Mouse (Mus musculus) spleen, postnatal 4 days (tissue): ENCODE results near the gene Gatb.

ENCODE experiments used
- DNase-seq, 2 experiments: peaks; one replicate each; pipeline ENCODE4 v3.0.0; 2022; ENCODE audit warnings: low spot score in 2 of 2

Gene Gatb

DNA sequence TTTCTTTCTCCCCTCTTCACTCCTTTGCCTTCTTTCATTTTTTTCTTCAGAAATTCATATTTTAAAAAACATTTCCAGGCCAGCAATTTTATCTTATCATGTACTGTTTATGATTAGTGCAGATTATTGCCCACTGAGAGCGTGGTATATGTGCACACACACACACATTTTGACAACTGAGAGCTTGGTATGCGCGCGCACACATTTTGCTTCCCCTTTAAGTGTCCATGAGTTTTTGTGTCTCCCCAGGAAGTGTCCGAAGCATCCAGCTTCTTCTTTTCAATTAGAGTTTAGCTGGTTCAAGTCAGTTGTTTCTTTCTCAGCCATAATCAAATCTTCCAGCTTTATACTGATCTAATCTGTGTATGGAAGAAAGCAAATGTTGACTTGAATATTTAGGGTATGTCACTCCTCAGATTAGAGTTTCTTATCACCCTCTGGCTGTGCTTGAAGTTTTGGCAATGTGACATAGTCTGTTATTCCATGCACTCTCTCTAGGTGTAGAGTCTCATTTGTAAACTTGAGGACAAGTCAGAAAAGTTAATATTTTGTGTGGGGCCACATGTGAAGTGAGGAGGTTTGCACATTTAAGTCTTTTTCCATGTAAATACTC, 18.8 kb downstream of the Gatb start:
- no peak for DNase-seq

DNA sequence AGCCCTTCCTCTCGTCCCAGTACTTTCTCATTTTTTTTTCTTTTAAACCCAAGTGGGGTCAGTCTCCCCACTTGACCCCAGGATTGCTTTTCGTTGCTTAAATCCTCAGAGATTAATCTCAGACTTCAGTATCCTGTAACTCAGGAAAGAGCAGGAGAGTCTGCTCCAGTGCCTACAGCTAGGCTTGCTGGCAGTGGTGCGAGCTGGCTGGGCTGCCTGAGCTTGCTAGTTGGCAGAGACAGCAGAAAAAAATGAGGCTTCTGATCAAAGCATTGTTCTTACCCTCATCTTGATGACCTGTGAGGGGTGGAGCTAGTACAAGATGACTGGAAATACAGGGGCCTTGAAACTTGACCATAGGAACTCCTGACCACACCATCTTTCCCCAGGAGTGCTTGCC, 20.5 kb downstream of the Gatb start:
- DNase-seq = no peak

DNA sequence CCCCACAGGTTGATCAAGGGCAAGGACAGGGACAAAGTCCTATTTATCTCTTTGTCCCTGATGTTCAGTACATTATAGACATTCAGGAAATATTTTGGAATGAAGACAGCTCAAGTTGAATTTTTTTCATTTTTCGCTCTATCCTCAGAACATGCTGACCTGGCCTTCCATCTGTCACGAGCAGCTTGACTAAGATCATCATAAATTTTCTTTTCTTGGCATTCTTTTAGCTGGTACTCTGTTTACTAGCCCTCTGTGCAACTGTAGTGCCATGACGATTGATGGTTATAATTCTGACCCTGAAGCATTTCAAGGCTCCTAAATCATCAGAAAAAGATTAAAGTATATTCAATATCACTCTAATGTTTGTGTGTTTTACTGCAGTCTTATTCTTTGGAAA, 25.6 kb downstream of the Gatb start:
- DNase-seq = no peak

DNA sequence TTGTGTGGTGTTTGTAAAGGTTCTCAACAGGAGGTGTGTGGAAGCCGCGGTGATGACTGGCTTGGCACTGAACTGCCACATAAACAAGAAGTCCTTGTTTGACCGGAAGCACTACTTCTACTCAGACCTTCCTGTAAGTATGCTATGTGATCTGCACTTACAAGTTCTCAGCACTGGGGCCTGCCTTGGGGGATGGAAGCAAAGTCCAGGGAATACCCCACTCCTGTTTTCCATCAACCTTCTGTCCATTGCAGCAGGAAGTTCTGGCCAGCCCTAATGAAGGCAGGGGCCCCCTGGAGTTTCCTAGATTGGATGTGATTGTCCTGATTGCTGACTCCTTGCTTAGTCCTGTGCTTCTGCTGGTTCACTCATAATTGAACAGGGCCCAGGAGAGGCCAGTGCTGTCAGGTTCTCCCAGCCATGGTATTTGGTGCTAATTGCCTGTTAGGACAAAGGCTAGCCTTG, 28.0 kb downstream of the Gatb start:
- no peak for DNase-seq

DNA sequence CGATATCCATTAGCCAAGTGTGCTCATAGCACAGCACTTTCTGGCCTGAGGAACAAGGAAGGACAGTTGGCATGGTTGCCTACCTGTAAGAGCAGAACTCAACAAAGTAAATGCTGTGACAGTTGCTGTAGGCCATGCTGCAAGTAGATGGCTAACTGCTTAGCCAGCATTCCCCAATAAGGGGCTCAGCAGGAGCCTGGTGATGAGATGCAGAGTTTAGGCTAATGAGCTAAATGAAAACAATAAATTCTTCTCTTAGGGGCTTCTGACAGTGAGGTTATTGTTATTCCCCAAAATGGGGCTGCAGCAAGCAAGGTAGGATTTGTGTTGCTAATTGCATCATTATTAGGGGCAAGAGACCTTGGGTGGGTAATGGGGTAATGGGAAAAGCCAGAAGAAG, 29.9 kb downstream of the Gatb start:
- no peak for DNase-seq

DNA sequence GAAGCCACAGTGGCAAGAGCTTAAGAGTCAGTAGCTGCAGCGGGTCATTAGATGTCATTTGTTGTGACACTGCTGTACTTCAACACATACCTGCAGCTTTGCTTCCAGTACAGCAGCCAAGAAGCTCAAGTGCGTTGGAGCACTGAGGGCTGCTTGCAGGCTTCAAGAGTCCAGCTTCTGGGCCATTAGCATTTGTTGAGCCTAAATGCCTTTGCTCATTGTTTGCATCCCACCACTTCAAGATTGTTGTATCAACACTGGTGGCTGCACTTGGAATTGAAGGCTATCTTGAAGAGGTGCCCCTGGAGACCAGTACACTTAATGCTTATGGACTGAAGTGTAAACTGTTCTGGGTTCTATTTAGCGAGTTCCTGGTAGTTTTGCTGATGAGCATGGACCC, 33.0 kb downstream of the Gatb start:
- DNase-seq = no peak

DNA sequence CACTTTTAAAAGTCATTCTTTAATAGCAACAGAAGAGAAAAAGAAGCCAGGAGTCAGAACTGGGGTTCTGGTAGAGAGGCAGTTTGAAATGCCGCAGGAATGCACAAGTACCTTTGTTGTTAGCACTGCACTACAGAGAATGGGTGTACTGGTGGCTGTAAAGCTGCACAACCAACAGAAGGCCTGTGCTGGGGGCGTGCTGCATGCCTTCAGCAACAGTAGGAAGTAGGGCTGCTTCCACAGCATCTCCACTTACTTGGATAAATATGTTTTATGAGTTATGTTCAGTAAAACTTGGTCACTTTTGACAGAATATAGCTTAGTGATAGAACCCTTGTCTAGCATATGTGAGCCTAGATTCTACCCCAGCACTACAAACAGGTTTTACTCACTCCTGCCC, 33.8 kb downstream of the Gatb start:
- DNase-seq = no peak

DNA sequence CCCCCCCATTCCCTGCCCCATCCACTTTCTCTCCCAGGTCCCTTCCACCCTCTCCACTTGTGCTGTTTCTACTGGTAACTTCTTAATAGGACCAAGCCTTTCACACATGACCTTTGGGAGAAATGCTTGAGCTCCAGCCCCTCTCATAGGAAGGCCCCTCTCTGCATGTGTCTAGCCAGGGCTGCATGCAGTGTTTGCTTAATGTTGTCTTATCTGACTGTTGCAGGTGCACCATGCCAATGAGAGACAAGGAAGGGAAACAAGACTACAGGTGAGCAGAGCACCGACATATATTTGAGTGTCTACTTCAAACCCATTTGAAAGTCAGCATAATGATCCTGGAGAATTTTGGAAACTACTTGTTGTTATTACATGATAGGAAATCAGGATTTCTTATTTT, 42.5 kb downstream of the Gatb start:
- DNase-seq = no peak

DNA sequence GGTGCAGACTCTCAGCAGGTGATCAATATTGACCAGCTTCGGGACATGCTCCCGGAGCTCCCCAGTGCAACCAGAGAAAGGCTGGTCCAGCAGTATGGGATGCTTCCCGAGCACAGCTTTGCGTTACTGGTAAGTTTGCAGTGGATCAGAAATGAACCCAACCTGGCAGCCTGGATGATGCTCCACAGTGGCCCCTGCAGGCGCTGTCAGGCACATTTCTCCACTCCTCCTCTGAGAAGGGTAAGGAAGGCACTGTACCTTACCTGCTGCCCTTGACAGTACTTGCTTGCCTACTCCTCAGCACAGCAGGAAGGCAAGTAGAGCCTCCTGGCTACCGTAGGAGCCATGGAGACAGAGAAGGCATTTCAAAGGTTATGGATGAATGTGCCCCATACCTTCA, 45.0 kb downstream of the Gatb start:
- no peak for DNase-seq

DNA sequence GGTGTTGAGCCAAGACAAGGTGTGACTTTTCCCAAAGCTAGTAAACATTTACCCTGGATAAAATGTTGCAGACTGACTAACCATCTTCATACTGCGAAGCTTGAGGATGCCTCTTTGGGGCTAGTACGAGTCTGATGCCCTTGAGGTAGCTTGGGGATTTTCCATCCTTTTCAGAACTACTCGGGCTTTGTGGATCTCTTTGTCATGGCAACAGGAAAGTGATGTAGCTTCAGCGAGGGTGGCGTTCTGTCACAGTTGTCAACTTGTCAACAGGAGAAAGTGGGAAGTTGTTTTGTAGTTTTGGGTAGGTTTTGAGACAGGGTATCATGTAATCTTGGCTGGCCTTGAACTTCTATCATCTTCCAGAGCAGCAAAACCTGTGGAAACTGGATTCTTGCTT, 45.4 kb downstream of the Gatb start:
- DNase-seq = no peak

DNA sequence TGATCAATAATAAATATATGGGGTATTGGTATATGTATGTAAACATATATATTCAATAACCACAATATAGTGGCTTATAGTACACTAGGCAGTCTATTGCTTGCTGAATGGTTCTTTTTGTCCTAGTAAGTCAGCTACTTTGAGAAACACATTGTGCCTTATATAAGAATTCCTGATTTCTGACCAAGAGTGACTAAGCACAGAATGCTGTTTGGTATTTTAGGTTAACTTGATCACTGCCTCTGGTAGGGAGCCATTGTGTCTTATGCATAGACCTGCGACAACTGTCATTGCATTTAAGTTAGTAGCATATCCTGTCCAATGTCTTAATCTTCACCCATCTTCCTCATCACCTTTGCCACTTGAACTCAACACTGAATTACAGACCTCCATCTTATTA, 45.8 kb downstream of the Gatb start:
- no peak for DNase-seq

DNA sequence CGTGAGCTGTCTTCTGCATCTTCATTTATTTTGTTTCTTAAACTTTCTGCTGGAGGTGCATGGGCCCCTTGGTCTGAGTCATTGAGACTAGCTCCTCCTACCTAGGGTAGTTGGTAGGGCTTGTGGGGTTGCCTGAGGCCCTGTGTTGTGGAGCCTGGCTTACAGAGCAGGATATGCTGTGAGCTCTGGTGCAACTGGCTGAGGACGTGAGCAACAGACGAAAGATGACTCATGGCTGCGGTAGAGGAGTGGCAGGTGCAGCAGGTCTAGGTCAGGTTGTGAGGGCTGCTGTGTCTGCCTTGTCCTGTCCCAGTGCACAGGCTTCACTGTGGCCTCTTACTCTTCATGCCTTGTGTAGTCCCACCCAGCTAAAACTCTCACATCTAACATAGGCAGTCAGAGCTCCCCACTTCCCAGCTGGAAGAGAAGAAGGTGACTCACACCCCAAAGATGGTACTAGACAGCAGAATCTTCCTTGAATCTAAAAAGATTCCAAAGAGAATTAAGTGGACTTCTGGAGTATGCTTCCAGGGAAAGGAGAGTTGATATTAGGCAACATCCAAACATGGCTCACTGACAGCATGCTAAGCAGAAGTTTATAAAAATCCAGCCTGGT, 56.1 kb downstream of the Gatb start:
- DNase-seq = no peak

DNA sequence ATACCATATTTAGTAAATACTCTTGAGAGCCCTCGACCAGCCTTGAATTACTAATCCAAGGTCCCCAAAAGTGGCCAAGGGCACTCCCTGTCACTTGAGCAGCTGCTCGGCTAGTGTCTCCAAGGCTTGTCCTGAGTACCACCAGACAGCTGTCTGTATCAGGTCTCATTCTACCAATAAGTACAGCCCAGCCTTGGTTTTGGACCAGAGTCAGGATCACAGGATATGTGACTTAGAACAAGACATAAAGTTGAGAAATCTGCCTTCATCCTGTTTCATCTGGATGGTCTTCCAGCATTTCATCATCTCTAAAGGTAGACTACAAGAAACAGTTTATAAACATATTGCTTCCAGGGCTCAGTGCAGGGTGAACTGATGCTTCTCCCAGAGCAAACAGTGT, 59.8 kb downstream of the Gatb start:
- no peak for DNase-seq

DNA sequence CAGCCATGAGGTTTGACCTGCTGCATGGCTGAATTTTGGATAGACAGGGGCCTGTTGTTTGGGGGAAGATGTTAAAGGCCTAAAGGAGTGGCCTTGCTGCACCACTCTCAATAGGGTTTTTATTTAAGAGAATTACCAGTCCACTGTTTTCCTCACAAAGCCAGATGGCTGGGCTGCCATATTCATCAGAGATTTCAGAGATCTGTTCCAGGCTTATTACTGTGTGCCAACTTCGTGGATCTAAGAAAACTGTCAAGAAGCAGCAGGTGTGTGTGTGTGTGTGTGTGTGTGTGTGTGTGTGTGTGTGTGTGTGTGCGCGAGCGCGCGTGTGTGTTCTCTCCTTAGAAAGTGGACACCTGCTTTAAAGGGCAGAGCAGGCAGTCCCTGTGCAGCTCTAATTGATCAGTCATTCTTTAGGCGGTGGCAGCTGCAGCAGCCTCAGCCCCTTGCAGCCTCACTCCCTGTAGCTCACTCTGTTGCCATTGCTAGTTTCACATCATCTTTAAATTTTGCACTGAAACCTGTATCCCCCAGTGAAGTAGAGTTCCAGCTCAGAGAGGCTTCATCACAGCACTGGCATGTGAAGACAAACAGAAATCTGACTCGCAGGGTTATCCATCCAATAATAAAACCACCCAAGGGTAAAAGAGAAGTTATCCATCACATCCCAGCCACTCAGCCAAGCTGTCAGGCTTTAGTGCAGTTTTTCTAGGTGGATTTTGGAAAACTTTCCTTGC, 60.6 kb downstream of the Gatb start:
- no peak for DNase-seq

DNA sequence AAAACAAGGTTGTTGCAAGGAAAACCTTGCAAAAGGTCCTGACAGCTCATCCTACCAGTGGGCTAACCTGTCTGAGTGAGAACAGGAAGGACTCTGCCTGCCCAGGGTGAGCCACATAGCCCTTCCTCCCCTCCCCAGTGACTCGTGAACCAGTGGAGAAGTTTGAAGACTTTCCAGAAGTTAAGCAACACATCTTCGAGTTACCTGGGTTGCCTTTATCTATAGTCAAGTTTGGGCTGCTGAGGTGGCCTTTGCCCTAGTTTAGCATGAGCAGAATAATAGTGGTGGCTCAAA, 61.2 kb downstream of the Gatb start:
- DNase-seq = no peak

DNA sequence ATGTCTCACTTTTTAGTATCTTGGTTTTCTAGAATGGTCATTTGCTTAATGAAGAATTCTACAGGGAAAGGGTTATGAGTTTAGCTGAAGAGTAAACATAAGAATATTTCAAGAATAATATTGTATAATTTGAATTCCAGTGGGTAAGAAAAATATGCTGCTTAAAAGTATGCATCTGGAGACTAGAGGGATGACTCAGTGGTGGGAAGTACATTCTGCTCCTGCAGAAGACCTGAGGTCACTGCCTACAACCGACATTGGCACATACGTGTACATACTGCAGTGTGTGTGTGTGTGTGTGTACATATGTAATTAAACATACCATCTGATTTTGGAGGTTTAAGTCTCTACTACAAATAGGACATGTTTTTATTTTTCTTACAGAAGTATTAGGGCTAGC, 61.7 kb downstream of the Gatb start:
- DNase-seq = no peak

DNA sequence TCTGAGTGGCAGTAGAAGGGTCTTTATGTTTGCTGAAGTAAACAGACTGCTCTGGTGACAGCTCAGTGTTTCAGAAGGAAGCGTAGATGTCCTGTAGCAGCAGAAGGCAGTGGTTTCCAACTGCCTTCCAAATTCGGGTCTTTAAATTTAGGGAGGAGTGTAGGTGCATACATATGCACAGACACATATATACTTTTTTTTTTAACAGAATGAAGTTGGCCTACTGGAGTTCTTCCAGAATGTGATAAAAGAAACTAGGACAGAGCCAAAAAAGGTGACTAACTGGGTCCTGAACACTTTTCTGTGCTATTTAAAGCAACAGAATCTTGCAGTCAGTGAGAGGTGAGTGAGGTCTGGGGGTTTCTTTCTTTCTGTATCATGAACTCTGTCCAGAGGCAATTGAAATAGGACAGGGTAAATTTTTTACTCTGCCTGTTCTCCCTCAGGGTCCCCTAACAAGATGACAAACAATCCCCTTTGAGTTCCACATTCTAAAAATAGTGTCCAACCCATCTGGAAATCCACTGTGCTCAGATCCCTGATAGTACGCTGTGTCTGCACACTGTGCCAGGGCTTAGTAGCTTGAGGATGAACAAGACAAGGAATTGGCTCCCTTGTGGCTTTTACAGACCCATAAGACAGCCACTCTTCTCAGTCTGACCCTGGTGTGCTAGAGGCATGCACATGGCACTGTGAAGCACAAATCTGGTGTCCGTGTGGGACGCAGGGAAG, 63.0 kb downstream of the Gatb start:
- no peak for DNase-seq

DNA sequence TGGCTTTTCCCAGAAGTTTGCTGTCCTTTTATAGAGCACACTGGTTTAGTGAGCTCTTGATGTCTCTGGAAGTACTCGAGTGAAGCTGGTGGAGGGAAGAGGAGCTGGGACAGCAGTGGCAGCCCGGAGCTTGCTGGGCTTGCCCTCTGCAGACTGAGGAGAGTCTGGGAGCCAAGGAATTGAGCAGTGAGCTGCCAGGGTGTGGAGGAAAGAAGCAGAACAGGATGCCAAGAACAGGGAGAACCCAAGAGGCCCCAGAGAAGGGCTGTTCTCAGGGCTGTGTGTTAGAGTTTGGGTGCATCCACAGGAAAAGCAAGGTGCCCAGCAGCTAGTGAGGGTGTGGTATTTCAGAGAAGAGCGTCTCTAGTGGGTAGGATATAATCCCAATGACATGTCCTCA, 67.8 kb downstream of the Gatb start:
- DNase-seq = no peak

DNA sequence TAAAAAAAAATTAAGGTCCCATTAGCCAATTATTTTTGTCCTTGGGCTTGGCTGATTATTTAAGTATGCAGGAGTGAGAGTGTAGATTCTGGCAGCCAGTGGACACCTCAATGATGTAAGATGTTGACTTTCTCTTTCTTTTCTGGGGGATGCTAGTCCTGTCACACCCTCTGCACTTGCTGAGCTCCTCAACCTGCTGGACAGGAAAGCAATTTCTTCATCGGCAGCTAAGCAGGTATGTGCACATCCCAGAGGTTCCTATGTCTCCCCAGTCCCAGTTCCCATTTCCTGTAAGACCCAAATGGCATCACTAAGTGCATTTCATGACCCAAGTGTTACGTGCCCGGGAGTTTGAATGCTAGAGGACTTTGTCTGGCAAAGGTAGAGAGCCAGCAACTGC, 70.9 kb downstream of the Gatb start:
- no peak for DNase-seq

DNA sequence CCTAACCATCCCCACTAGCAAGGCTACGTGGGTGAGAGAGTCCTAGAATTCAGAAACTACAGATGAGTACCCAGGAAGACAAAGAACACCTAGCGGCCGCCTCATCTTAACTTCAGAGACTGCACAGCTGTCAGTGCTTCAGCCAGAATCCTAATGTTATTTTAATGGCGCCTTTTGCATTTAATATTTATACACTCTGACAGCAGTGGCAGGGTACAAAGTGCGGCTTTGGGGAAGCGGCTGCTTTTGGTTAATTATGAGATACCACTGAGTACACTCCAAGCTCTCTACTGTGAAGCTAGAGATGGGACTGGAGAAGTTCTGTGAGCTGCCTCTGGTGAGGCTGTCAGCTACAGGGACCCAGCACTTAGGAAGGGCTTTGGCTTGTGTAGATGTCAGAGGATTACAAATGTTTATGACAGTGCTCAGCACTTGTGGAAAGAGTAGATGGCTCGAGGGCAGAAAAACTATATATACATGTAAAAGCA, 71.6 kb downstream of the Gatb start:
- DNase-seq = no peak

DNA sequence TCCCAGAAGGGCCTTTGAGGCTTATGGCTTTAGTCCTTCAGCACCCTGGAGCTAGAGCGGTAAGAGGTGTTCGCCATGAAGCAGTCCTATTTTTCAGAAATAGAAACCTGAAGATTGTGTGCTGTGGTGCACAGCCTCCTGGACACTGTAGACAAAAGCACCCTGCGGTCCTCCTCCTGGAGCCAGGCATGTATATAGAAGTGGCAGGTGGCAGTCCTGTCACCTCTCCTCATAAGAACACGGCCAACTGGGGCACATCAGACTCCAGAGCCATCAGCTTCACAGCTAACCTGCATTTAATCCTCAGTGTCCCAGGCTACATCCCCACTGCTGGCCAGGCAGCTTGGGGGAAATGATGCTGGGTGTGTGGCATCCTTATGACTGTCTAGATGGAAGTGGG, 75.3 kb downstream of the Gatb start:
- no peak for DNase-seq

DNA sequence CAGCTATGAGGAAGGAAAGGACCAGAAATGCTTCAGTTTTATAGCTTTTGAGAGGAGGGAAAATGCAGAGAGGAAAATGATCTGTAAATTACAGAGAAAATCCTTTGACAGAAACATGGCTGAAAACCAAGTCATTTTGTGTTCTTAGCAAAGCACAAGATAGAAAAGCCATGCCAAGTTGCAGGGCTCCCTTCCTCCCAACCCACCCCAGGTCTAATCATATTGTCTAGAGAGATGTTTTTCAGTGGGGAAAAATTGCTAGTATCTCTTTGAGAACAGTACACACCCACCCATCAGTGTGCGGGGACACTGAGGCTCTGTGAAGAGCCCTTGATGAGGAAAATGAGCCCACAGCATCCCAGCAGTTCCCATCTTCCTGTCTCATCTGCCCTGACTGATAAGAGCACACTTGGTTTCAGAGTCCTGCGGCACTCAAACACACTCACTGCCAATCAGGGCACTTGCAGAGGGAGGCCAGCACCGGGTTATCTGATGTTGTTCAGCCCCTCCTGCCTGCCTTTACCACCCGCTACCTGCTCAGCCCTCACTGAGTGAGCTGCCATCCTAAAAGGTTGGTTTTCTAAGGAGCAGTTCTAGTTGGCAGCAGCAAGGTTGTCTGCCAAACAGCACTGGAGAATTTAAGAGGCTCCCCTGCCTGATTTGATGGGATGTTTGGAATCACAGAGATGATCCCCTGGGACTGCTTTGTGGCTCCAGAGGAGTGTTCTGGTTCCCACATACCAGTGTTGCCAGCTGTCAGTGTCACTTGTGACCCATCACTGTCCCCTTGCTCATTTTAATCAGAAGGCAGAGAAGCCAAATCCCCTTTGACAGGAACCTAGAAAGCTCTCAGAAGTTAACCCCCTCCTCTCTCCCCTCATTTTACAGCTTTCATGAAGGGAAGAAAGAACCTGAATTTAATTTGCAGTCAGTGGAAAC, 79.1 kb downstream of the Gatb start:
- DNase-seq = no peak
